Mouse (Mus musculus) lung, adult 18-20 months (tissue): ENCODE data around the gene Nlrp14.
"Not testable (repeated sequence)": the region's sequence is repeated elsewhere in the genome, so short reads cannot be mapped to it uniquely, and the experiment has no call there.

Experiments
- DNase-seq, 2 experiments: peaks; one replicate each; pipeline ENCODE4 v3.0.0; 2022; ENCODE audit warnings: mixed read lengths in 2 of 2

Gene Nlrp14

DNA sequence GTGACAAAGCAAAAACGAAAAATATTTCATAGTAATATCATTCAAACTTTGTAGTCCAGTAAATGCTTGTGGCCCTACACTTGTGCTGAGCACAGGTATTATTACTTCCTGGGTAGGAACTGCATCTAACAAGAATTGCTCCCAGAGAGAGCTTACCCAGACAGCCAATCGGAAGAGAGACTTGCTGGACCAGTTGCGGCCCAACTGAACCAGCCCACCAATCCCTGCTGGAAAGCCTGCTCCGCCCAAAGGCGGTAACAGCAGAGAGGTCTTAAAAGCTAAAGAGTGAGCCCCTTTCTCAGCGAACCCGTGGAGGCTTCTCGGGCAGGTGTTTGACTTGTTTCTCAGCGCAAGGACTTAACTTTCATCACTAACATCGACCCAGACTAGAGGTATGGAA is at the start of gene Nlrp14:
TSS of gene Nlrp14 (plus strand) at position 301 of the 400 bp plus-strand sequence.
- no peak for DNase-seq

DNA sequence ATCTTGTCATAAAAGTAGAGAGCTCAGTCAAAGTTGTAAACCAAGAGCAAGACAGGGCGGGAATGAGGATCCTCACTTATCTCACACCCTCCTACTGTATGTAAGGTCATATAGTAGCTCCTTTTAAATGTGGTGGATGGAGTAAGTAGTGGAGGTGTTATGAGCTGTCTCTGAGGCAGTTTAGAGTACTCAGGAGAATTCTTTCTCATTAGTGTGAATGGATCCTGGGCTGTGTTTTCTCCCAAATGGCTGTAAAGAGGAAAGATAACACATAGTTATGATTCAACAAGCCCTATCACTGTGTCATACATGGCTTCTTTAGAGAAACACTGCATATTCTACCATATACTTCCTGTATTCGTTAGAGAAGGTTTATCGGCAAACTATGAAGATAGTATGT is 35.8 kb upstream of the Nlrp14 start, which contains the start of gene Olfr715:
TSS of gene Olfr715 (minus strand) at position 101 of the 400 bp plus-strand sequence.
- not testable (repeated sequence) for DNase-seq

- not testable (repeated sequence) for DNase-seq
Observed at GRCm38 (mm10) chr7:107138027-107138426, 28.8 kb upstream of the Nlrp14 start, which contains the start of gene Olfr716. Olfr716 (plus strand) TSS chr7:107138327.

- peak in 1 of 2 experiments; percentile 2 for DNase-seq
Observed at GRCm38 (mm10) chr7:107180406-107180805, 13.6 kb downstream of the Nlrp14 start.

DNA sequence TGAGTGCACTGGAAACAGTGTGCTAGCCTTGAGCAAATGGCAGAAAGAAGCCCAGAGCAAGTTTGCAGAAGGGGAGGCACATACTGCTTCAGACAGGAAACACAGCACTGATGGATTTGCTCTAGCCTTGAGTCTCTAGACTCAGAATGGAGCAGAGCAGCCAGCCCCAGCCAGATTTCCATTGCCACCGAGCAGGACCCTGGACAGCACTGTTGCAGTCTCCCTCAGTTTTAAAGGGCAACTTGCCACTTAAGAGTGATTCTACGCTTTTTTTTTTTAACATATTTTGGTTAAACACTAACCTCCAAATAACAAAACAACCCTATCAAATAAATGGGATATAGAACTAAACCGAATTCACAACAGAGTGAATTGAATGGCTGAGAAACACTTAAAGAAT is 35.0 kb downstream of the Nlrp14 start:
- no peak for DNase-seq

DNA sequence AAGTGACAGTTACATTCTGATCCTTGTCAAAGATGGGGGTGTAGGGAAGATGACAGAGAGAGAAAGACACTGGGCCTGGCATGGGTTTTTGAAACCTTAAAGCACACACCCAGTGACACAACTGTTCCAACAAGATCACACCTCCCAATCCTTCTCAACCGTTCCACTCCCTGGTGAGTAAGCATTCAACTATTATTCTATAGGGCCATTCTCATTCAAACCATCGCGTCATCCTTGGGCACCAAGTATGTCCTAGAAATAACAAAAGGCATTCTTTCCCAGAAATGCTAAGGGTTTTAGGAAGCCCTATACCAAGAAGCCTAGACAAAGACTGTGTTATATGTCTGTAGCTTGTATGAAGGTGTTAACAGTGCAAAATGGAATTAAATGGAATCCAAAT is 41.1 kb downstream of the Nlrp14 start:
- DNase-seq: no peak

DNA sequence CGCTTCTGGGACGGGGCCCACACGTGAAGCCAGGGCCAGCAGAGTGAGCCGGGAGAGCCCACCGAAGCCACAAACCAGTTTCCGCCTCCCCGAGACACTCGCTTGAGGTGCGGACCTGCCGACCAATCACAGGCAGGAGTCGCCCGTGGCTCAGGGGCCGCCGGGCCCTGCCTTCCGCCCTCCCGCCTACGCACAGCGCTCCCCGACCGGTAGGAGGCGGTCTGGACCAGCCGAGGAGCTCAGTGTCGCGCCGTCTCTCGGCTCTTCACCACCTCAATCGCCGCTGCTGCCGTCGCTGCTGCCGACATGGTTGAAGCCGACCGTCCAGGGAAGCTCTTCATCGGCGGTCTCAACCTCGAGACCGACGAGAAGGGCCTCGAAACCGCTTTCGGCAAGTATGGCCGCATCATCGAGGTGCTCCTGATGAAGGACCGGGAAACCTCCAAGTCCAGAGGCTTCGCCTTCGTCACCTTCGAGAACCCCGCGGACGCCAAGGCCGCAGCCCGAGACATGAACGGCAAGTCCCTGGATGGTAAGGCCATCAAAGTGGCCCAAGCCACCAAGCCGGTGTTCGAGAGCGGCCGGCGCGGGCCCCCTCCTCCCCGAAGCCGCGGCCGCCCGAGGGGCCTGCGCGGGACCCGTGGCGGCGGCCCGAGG is 42.5 kb downstream of the Nlrp14 start, which contains the start of gene Rbmxl2:
TSS of gene Rbmxl2 (plus strand) at position 242 of the 657 bp plus-strand sequence.
- DNase-seq: no peak

DNA sequence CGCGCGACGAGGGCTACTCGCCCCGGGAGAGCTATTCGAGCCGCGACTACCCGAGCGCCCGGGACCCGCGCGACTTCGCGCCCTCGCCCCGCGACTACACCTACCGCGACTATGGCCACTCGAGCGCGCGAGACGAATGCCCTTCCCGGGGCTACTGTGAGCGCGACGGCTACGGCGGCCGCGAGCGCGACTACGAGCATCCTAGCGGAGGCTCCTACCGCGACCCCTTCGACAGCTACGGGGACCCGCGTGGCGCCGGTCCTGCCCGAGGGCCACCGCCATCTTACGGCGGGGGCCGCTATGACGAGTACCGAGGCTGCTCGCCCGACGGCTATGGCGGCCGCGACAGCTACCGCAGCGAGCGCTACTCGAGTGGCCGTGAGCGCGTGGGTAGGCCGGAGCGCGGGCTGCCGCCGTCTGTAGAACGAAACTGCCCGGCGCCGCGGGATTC is 43.4 kb downstream of the Nlrp14 start:
- DNase-seq: peak in 1 of 2 experiments; percentile 2

- DNase-seq: peak in 1 of 2 experiments; percentile 7
Observed at GRCm38 (mm10) chr7:107215723-107216122, 48.9 kb downstream of the Nlrp14 start.

- no peak for DNase-seq
Observed at GRCm38 (mm10) chr7:107216845-107217244, 50.1 kb downstream of the Nlrp14 start.

- no peak for DNase-seq
Observed at GRCm38 (mm10) chr7:107236854-107237253, 70.1 kb downstream of the Nlrp14 start.

DNA sequence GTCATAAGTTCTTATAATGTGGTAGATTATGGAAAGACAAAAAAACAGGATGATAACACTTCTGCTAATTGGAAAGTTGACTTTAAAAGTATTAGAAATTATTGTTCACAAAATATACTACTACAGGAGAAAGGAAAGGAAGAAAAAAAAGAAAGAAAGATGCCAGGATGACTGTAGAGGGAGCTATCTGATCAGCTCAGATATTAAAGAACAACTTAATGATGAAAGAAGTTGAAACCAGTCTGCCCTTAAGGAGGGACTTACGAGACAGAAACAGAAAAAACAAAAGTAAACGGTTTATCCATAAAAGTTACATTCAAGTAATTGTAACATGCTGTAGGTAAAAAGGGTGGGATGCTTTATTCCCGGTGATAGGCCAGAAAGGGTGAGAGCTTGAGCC is 70.7 kb downstream of the Nlrp14 start:
- DNase-seq: no peak

- no peak for DNase-seq
Observed at GRCm38 (mm10) chr7:107241371-107241883, 74.6 kb downstream of the Nlrp14 start.
